Mouse (Mus musculus): ENCODE data around the gene Cxcl1. TPM values are rescaled to one million over a fixed set of nuclear protein-coding genes. Genes with fewer than 3 reads are reported as not detected.

The Cxcl1 gene
- polyA plus RNA-seq, 1 experiment from 2014 or later = not detected

- Histone ChIP-seq H3K4me2 (replicated peaks) (peak overlapping the region; percentile 57), H3K36me3 (peaks cover 11% of the 10 kb centered on the region; the same call in 1 of the 2 replicates), H3K27ac (peak overlapping the region; percentile 97), H3K4me3 (peak overlapping the region; percentile 80), H3K9me3 (no peaks in the 10 kb centered on the region), H3K27me3 (replicated peaks) (no peaks in the 10 kb centered on the region), H3K4me1 (peaks cover 5% of the 10 kb centered on the region), H3K9ac (peak overlapping the region; percentile 97)
- WGBS = 8% methylated on average over 6 of the region's 6 CpGs
- peak; percentile 35 for ATAC-seq (ENCODE audit: low FRiP score, low read depth)
These were observed 40.9 kb downstream of the Cxcl1 start for GRCm38 (mm10) chr5:90931911-90932310.

- H3K4me1 ChIP-seq = peaks cover 5% of the 10 kb centered on the region
These were observed 45.7 kb downstream of the Cxcl1 start for GRCm38 (mm10) chr5:90936706-90937105.

More at GRCm38 (mm10) chr5:90936706-90937105, 45.7 kb downstream of the Cxcl1 start:
- Histone ChIP-seq H3K4me2 (replicated peaks) (no peak overlapping the region), H3K4me3 (no peak overlapping the region), H3K27me3 (replicated peaks) (no peaks in the 10 kb centered on the region), H3K36me3 (peaks cover 11% of the 10 kb centered on the region; the same call in 1 of the 2 replicates), H3K27ac (no peak overlapping the region), H3K9me3 (no peaks in the 10 kb centered on the region), H3K9ac (no peak overlapping the region)
- no peak for ATAC-seq (ENCODE audit: low FRiP score, low read depth)
- WGBS = 38% methylated on average over 2 of the region's 2 CpGs

Other genes with a start within 250 kb of the Cxcl1 start
- gene Cxcl5, start 131.9 kb upstream of the Cxcl1 start, polyA plus RNA-seq (2016; fragmentation: Nextera tagmentation; extraction: Ambion mirVana) = 0.10 TPM in 1 of 2 replicates, not detected in the other
- gene Ppbp, start 122.7 kb upstream of the Cxcl1 start, polyA plus RNA-seq (2016; fragmentation: Nextera tagmentation; extraction: Ambion mirVana) = 9.7 and 10.9 TPM in 2 replicates
- 55.1 and 62.3 TPM in 2 replicates for gene Pf4, start 118.8 kb upstream of the Cxcl1 start, polyA plus RNA-seq (2016; fragmentation: Nextera tagmentation; extraction: Ambion mirVana)
- not detected in 2 replicates for gene Cxcl3, start 105.1 kb upstream of the Cxcl1 start, polyA plus RNA-seq (2016; fragmentation: Nextera tagmentation; extraction: Ambion mirVana)
- gene Cxcl15, start 96.7 kb upstream of the Cxcl1 start, polyA plus RNA-seq (2016; fragmentation: Nextera tagmentation; extraction: Ambion mirVana) = 0.11 TPM in 1 of 2 replicates, not detected in the other
- not detected in 2 replicates for gene Cxcl2, start 12.6 kb downstream of the Cxcl1 start, polyA plus RNA-seq (2016; fragmentation: Nextera tagmentation; extraction: Ambion mirVana)
- gene Mthfd2l, start 39.9 kb downstream of the Cxcl1 start, polyA plus RNA-seq (2016; fragmentation: Nextera tagmentation; extraction: Ambion mirVana) = 99.9 and 100 TPM in 2 replicates
- 0.22 TPM in 1 of 2 replicates, not detected in the other for gene Epgn, start 136.2 kb downstream of the Cxcl1 start, polyA plus RNA-seq (2016; fragmentation: Nextera tagmentation; extraction: Ambion mirVana)
- not detected in 2 replicates for gene Ereg, start 183.4 kb downstream of the Cxcl1 start, polyA plus RNA-seq (2016; fragmentation: Nextera tagmentation; extraction: Ambion mirVana)
- gene Areg, start 248.4 kb downstream of the Cxcl1 start, polyA plus RNA-seq (2016; fragmentation: Nextera tagmentation; extraction: Ambion mirVana) = 0.47 and 0.50 TPM in 2 replicates

Data from neural tube, embryonic 12.5 days (tissue).